Comparison of ENCODE assay signal across 22 mouse cellular contexts in genomic region chr3:52648836-52649500, GRCm38 (mm10).
DNase-seq lines count a peak whose midpoint lies in the region; ATAC-seq and TF ChIP-seq lines count a peak whose summit lies in the region.
"Had no signal": no experiment of that assay in that cellular context is flagged by ENCODE, and none has a peak within 500 bp of the region (broad histone marks: within the 10 kb centered on the region; RNA-seq: fewer than 3 reads in every experiment).

No protein-coding gene starts in this region.

- peak; percentile 59 for DNase-seq in adrenal gland, adult 2 months
- DNase-seq in adrenal gland, postnatal 25 days, result no peak
- no peak for DNase-seq in thymus, adult 2 months
- no peak for DNase-seq in thymus, adult 18-20 months
- DNase-seq in adrenal gland, postnatal 10 days, result peak; percentile 25
- no peak for DNase-seq in left cerebral cortex, adult 18-20 months (ENCODE audit: low spot score in 2 of 2)
- DNase-seq: cerebellum, adult 11-12 months; cerebellum, adult 9-11 months; cerebellum, postnatal 36 days; gastrocnemius, adult 2 months; gastrocnemius, postnatal 25 days; heart, adult 11 months; heart, postnatal 36 days had no signal

- peaks cover 51% of the 10 kb centered on the region for H3K4me1 ChIP-seq in thymus, adult 2 months (replicated peaks; ENCODE audit: control insufficient read depth, insufficient read depth, low read length)

- H3K4me3 ChIP-seq in thymus, adult 2 months (ENCODE audit: control insufficient read depth, insufficient read depth, low read length), result no peak overlapping the region
- H3K4me3 ChIP-seq: embryonic facial prominence, embryonic 13.5 days; forebrain, embryonic 12.5 days; gastrocnemius, adult 2 months; heart, embryonic 13.5 days; hindbrain, embryonic 15.5 days had no signal

- WGBS in thymus, adult 2 months, result 95% methylated on average over 4 of the region's 4 CpGs

- ATAC-seq in megakaryocyte-erythroid progenitor cell, adult 5-6 weeks (replicated peaks; ENCODE audit: low FRiP score, low TSS enrichment, poor library complexity, severe bottlenecking), result no peak
- ATAC-seq: activated CD4-positive, CD25-positive, alpha-beta regulatory T cell, adult 4 months; forebrain, embryonic 16.5 days; Patski had no signal

- no peaks in the 10 kb centered on the region for H3K36me3 ChIP-seq in thymus, adult 2 months (ENCODE audit: control insufficient read depth, insufficient read depth, low read length)
- H3K36me3 ChIP-seq: embryonic facial prominence, embryonic 13.5 days; forebrain, embryonic 12.5 days; heart, embryonic 13.5 days; hindbrain, embryonic 15.5 days had no signal

- H3K27me3 ChIP-seq in thymus, adult 2 months (ENCODE audit: control insufficient read depth, insufficient read depth, low read length), result no peaks in the 10 kb centered on the region; the same call in 1 of the 2 replicates
- H3K27me3 ChIP-seq: CH12.LX; forebrain, embryonic 12.5 days; heart, embryonic 13.5 days; hindbrain, embryonic 15.5 days; Patski had no signal

- TF ChIP-seq POLR2A in thymus, adult 2 months (IDR thresholded peaks at IDR 0.05; ENCODE audit: control insufficient read depth, extremely low read depth, insufficient read depth, low read length, poor library complexity), result no peak

- H3K27ac ChIP-seq in thymus, adult 2 months (ENCODE audit: control insufficient read depth, insufficient read depth, low read length), result peak overlapping the region; percentile 94
- H3K27ac ChIP-seq: embryonic facial prominence, embryonic 13.5 days; forebrain, embryonic 12.5 days; gastrocnemius, adult 2 months; heart, embryonic 13.5 days; hindbrain, embryonic 15.5 days had no signal

- TF ChIP-seq CTCF in thymus, adult 2 months (IDR thresholded peaks at IDR 0.05; ENCODE audit: borderline replicate concordance, control insufficient read depth, extremely low read depth, insufficient read depth, low read length, poor library complexity), result no peak

Comparison
In these comparisons a context has a peak if more than half of its experiments do, and no peak if none do; other contexts are left out.
1. DNase-seq: peak in adrenal gland, adult 2 months (single experiment) and adrenal gland, postnatal 10 days (single experiment); none in adrenal gland, postnatal 25 days (single experiment), thymus, adult 2 months (single experiment), thymus, adult 18-20 months (0 of 2) and left cerebral cortex, adult 18-20 months (0 of 2).